Mouse (Mus musculus) intestine, embryonic 16.5 days (tissue): ENCODE measurements around the gene Rgs9. TPM values are rescaled to one million over a fixed set of nuclear protein-coding genes. Genes with fewer than 3 reads are reported as not detected.

Experiments used
- ATAC-seq: fragments of 200-750 bp; cut with Nextera tagmentation; 2 replicates; pipeline ENCODE4 v1.8.0; 2017; ENCODE audit warnings: moderate TSS enrichment, moderate library complexity
- H3K27ac ChIP-seq: fragments of 300-500 bp; sonication (generic); 2 replicates; pipeline ENCODE4 v1.5.1; 2014; ENCODE audit warnings: mild to moderate bottlenecking, low read length
- H3K27me3 ChIP-seq: fragments of 300-500 bp; sonication (generic); replicated peaks from 2 replicates; pipeline ENCODE4 v1.6.1; 2014; ENCODE audit warnings: low read length, control low read depth, mixed read lengths; ENCODE audit not compliant: control insufficient read depth, insufficient read depth
- H3K36me3 ChIP-seq: fragments of 300-500 bp; sonication (generic); 2 replicates; pipeline ENCODE4 v1.6.1; 2014; ENCODE audit warnings: low read length, control low read depth; ENCODE audit not compliant: control insufficient read depth, insufficient read depth
- H3K4me1 ChIP-seq: fragments of 300-500 bp; sonication (generic); 2 replicates; pipeline ENCODE4 v1.6.1; 2014; ENCODE audit warnings: low read length, control low read depth, mixed read lengths; ENCODE audit not compliant: control insufficient read depth, insufficient read depth
- H3K4me2 ChIP-seq: fragments of 300-500 bp; sonication (generic); 2 replicates; pipeline ENCODE4 v1.6.1; 2014; ENCODE audit warnings: low read depth, low read length, control low read depth
- H3K4me3 ChIP-seq: fragments of 300-500 bp; sonication (generic); 2 replicates; pipeline ENCODE4 v1.5.1; 2014; ENCODE audit warnings: mild to moderate bottlenecking, low read length
- H3K9ac ChIP-seq: fragments of 300-500 bp; sonication (generic); 2 replicates; pipeline ENCODE4 v1.6.1; 2014; ENCODE audit warnings: low read depth, low read length
- H3K9me3 ChIP-seq: fragments of 300-500 bp; sonication (generic); 2 replicates; pipeline ENCODE4 v1.6.1; 2016; ENCODE audit warnings: low read length, control low read depth; ENCODE audit not compliant: control insufficient read depth
- WGBS: fragments of 180-500 bp; shearing (Covaris S2); extraction: QIAGEN DNeasy Blood & Tissue Kit; methylation state at CpG from one replicate; pipeline ENCODE4 v1.1.7; 2014; 5-methylcytosine and 5-hydroxymethylcytosine counted together
- polyA plus RNA-seq: library from polyadenylated mRNA; unstranded; fragments of >200 nt; fragmentation: Nextera tagmentation; extraction: Ambion mirVana; gene quantifications from 2 replicates; pipeline ENCODE4 v1.2.1, GENCODE M21; 2015

Rgs9 gene
- polyA plus RNA-seq, 1 experiment from 2014 or later = 3.5 TPM

DNA sequence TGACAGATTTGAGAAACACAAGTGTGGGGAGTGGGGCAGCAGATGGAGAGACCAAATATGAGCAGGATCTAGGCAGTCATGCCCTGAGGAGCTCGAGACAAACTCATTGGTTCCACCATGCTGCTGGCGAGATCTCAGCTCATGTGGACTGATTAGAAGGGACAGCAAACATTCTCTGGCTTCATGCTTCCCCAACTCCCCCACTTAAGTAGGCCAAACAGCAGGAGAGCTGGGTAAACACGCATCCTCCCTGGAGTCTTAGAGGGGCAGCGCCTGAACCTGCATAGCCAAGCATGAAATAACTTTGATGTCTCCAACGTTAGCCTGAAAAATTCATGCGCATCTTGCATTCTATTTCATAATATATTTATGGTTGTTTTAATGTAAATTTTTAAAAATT lies 65.1 kb downstream of the Rgs9 start:
- WGBS = 79% methylated on average over 6 of the region's 6 CpGs
- Histone ChIP-seq H3K27me3 (no peaks in the 10 kb centered on the region), H3K4me1 (no peaks in the 10 kb centered on the region), H3K36me3 (no peaks in the 10 kb centered on the region), H3K4me2 (no peak overlapping the region), H3K9ac (no peak overlapping the region), H3K9me3 (no peaks in the 10 kb centered on the region), H3K4me3 (no peak overlapping the region), H3K27ac (no peak overlapping the region)
- no peak for ATAC-seq

GRCm38 (mm10) chr11:109227139-109227538 lies 70.8 kb downstream of the Rgs9 start:
- H3K9ac ChIP-seq = no peak overlapping the region
- ATAC-seq = no peak
- no peak overlapping the region for H3K27ac ChIP-seq
- H3K4me2 ChIP-seq = no peak overlapping the region
- H3K27me3 ChIP-seq = no peaks in the 10 kb centered on the region
- 87% methylated on average over 12 of the region's 12 CpGs for WGBS
- no peaks in the 10 kb centered on the region for H3K4me1 ChIP-seq
- no peaks in the 10 kb centered on the region for H3K9me3 ChIP-seq
- no peaks in the 10 kb centered on the region for H3K36me3 ChIP-seq
- H3K4me3 ChIP-seq = no peak overlapping the region

DNA sequence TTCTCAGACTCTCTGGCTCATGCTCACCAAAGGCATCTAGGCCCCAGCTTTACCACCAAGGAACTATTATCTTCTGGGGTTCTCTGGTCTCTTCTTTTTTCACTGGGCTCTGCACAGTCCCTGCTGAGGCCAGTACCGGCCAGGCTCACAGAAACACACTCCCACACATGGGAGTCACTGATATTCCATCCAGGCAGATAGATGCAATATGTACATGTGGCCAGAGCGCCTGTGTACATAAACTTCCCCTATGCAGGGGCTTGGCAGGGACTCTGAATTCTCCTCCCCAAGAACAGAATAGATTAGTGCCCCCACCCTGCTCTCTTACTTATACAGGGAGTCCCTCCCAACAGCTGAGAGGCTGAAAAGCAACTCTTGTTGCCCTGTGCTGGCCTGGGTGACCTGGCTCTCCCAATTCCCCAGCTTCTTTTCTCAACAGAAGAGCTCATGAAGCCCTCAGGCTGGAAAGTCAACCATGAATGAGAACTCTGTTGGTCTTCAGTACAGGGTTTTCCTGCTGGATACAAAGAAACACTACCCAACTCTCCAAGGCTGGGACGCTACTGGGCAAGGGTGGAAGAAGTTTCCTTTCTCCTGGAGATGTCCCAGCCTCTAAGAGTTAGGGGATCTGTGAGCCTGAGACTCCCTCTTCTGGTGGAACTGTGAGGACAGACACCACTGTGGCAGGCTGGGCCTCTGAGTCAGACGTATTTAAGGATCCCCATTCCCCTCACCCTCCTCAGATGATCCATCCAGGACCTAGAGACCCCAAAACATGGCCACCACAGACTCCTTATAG lies 76.5 kb downstream of the Rgs9 start:
- H3K9me3 ChIP-seq = no peaks in the 10 kb centered on the region
- H3K4me3 ChIP-seq = no peak overlapping the region
- no peak; the same call in 1 of the 2 replicates for ATAC-seq
- H3K4me1 ChIP-seq = no peaks in the 10 kb centered on the region
- no peaks in the 10 kb centered on the region for H3K36me3 ChIP-seq
- 42% methylated on average over 4 of the region's 4 CpGs for WGBS
- H3K27ac ChIP-seq = no peak overlapping the region
- H3K9ac ChIP-seq = no peak overlapping the region
- no peaks in the 10 kb centered on the region for H3K27me3 ChIP-seq
- H3K4me2 ChIP-seq = no peak overlapping the region

- no peak overlapping the region for H3K9ac ChIP-seq
- H3K4me3 ChIP-seq = no peak overlapping the region
- H3K27me3 ChIP-seq = no peaks in the 10 kb centered on the region
- no peak overlapping the region for H3K4me2 ChIP-seq
- whole genome bisulfite sequencing = 74% methylated on average over 15 of the region's 15 CpGs
- no peaks in the 10 kb centered on the region for H3K4me1 ChIP-seq
- no peaks in the 10 kb centered on the region for H3K9me3 ChIP-seq
- H3K27ac ChIP-seq = no peak overlapping the region
- ATAC-seq = no peak
- no peaks in the 10 kb centered on the region for H3K36me3 ChIP-seq
Observed at GRCm38 (mm10) chr11:109218722-109219430, 79.1 kb downstream of the Rgs9 start.

DNA sequence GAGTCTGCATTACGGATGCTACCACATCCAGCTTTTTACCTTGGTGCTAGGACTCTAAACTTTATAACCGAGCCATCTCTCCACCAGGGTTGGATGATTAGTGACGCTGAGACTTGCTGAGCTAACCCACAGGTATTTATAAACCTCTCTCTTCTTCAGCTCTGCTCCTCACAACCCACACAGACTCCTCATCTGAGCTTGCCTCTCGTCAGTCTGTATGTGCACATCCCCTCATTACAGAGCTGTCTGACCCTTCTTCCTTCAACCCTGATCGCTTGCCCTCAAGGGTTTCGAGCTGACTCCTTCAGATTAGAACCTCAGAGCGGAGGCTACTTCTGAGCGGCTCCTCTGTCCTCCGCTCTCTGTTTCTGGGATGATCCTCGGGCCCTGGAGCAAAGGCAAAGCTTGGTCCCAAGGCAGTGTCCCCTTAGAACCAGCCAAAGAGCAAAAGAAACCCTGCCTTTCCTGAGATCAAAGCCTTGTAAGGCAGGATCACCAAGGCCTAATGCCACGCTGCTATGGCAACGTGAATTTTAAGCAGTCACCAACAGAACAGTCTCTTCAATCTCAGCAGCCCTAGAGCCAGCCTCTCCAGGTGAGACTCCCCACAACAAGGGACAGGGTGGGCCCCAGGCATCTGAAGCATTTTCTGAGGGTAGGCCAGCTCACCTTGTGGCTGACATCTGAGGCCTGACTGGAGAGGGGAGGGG lies 79.9 kb downstream of the Rgs9 start:
- Histone ChIP-seq H3K4me2 (no peak overlapping the region), H3K4me1 (no peaks in the 10 kb centered on the region), H3K9ac (no peak overlapping the region), H3K9me3 (no peaks in the 10 kb centered on the region), H3K27me3 (no peaks in the 10 kb centered on the region), H3K4me3 (no peak overlapping the region), H3K36me3 (no peaks in the 10 kb centered on the region), H3K27ac (no peak overlapping the region)
- no peak for ATAC-seq
- WGBS = 59% methylated on average over 12 of the region's 12 CpGs

DNA sequence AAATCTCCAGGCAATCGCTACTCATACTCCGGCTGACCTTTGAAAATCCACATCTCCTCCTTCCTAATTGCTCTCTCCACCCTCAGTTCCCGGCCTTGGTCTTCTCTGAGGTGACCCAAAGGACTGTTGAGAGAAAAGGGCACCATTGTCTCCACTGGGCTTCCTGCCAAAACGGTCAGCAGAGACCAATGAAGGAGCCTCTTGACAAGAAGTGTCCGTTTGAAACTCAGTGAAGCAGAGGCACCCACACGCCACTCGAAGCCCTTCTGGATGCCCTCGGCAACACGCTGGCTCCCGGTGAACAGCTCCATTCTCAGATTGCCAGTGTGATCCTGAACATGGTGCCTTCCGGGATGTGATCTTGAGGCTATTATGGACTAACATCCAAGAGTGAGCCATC lies 87.2 kb downstream of the Rgs9 start:
- Histone ChIP-seq H3K36me3 (no peaks in the 10 kb centered on the region), H3K9me3 (no peaks in the 10 kb centered on the region), H3K4me1 (no peaks in the 10 kb centered on the region), H3K9ac (no peak overlapping the region), H3K4me3 (no peak overlapping the region), H3K27me3 (no peaks in the 10 kb centered on the region), H3K4me2 (no peak overlapping the region), H3K27ac (no peak overlapping the region)
- WGBS = 56% methylated on average over 11 of the region's 11 CpGs
- no peak for ATAC-seq

DNA sequence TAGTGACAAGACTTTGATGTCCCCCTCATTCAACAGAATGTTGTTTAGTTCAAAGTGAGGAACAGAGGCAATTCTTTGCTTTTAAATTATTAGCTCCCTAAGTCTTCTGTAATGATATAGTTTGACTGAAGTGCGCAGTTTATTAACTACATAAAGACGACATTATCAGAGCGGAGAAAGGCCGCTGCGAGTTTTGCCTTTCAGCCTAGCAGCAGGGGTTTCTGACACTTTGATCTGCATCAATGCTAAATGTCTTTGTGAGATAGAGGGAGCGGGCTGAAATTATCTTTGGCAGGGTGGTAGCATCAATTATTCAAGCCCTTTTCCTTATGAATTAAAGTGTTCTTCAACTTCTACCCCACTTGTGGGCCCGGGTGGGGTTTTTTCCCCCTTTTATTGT lies 87.6 kb downstream of the Rgs9 start:
- Histone ChIP-seq H3K4me2 (no peak overlapping the region), H3K36me3 (no peaks in the 10 kb centered on the region), H3K4me1 (no peaks in the 10 kb centered on the region), H3K27ac (no peak overlapping the region), H3K9ac (no peak overlapping the region), H3K9me3 (no peaks in the 10 kb centered on the region), H3K27me3 (no peaks in the 10 kb centered on the region), H3K4me3 (no peak overlapping the region)
- 65% methylated on average over 7 of the region's 7 CpGs for WGBS
- ATAC-seq = no peak

DNA sequence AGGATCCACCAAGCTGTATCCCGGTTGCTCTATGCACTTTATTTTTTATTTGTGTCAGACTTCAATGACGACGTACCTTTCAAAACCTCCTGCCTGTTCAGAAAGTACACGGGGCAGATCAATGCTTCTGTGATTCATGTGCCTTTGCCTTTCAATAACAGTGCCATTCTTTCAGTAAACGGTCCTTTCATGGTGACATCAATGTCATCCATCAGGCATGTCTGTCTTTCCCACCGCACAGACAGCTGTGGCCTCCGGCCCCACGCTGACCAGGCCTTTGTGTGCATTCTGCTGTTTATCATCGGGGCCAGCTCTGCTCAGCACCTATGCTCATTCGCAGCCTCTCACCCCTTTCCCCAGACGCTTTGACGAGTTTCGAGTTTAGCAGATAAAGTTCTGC lies 91.2 kb downstream of the Rgs9 start:
- no peak for ATAC-seq
- H3K4me2 ChIP-seq = no peak overlapping the region
- 25% methylated on average over 13 of the region's 13 CpGs for WGBS
- no peak overlapping the region for H3K9ac ChIP-seq
- H3K9me3 ChIP-seq = no peaks in the 10 kb centered on the region
- no peak overlapping the region for H3K4me3 ChIP-seq
- no peak overlapping the region for H3K27ac ChIP-seq
- no peaks in the 10 kb centered on the region for H3K27me3 ChIP-seq
- no peaks in the 10 kb centered on the region for H3K4me1 ChIP-seq
- no peaks in the 10 kb centered on the region for H3K36me3 ChIP-seq

- H3K4me1 ChIP-seq = no peaks in the 10 kb centered on the region
- no peaks in the 10 kb centered on the region for H3K9me3 ChIP-seq
- no peak overlapping the region for H3K27ac ChIP-seq
- H3K36me3 ChIP-seq = no peaks in the 10 kb centered on the region
- no peak overlapping the region for H3K4me3 ChIP-seq
- H3K27me3 ChIP-seq = no peaks in the 10 kb centered on the region
- 85% methylated on average over 1 of the region's 1 CpGs for WGBS
- no peak for ATAC-seq
- H3K4me2 ChIP-seq = no peak overlapping the region
- no peak overlapping the region for H3K9ac ChIP-seq
Observed at GRCm38 (mm10) chr11:109206028-109206427, 91.9 kb downstream of the Rgs9 start.
